Mouse (Mus musculus) G1E (cell line): ENCODE results near the gene Gm11037.

Experiments used
- CTCF ChIP-seq: IDR thresholded peaks from 2 replicates; pipeline ENCODE4 v1.5.1; 2012; ENCODE audit warnings: low read depth, low read length, inconsistent platforms, mixed read lengths
- GATA1 ChIP-seq: IDR thresholded peaks from 2 replicates; pipeline ENCODE4 v1.6.1; 2012; ENCODE audit warnings: borderline replicate concordance, low read length, inconsistent platforms, mixed read lengths
- GATA2 ChIP-seq: IDR thresholded peaks from 2 replicates; pipeline ENCODE4 v1.6.1; 2012; ENCODE audit warnings: low read depth, low read length, inconsistent platforms, borderline replicate concordance
- TAL1 ChIP-seq: conservative IDR thresholded peaks from 2 replicates; pipeline ENCODE4 v1.6.1; 2012; ENCODE audit warnings: low read depth, low read length, inconsistent platforms, mixed read lengths

- no peak for TF ChIP-seq GATA1
- TF ChIP-seq CTCF, result no peak
- TF ChIP-seq GATA2, result no peak
- no peak for TF ChIP-seq TAL1
These were observed 4.6 kb upstream of the Gm11037 start for GRCm38 (mm10) chr2:131128636-131129157.
